Mouse (Mus musculus) myocyte (in vitro differentiated cells): ENCODE measurements around the gene Tcf7l1.

ENCODE experiments used
- CEBPB ChIP-seq: IDR thresholded peaks from 2 replicates; pipeline ENCODE4 v1.6.1; 2011; ENCODE audit warnings: mild to moderate bottlenecking, moderate library complexity; ENCODE audit not compliant: poor library complexity, insufficient read depth, severe bottlenecking
- E2F4 ChIP-seq: IDR thresholded peaks from one replicate; pipeline ENCODE4 v1.6.1; 2011; ENCODE audit warnings: mild to moderate bottlenecking, control low read depth, moderate library complexity; ENCODE audit not compliant: insufficient read depth
- MAX ChIP-seq: IDR thresholded peaks from one replicate; pipeline ENCODE4 v1.6.1; 2011; ENCODE audit warnings: low read depth, mild to moderate bottlenecking, control low read depth
- MYOD1 ChIP-seq, 3 experiments: IDR thresholded peaks; one replicate each; pipeline ENCODE4 v1.6.1; 2011; ENCODE audit warnings: control low read depth in 2 of 3, low read depth in 2 of 3, mild to moderate bottlenecking in 2 of 3, moderate library complexity in 1 of 3; ENCODE audit not compliant: insufficient read length in 2 of 3, control insufficient read depth in 1 of 3
- MYOG ChIP-seq, 3 experiments: IDR thresholded peaks; one replicate each; pipeline ENCODE4 v1.6.1; 2011; ENCODE audit warnings: control low read depth in 2 of 3, low read depth in 2 of 3, mild to moderate bottlenecking in 2 of 3; ENCODE audit not compliant: insufficient read length in 2 of 3, control insufficient read depth in 1 of 3, insufficient read depth in 1 of 3
- POLR2A ChIP-seq: IDR thresholded peaks from one replicate; pipeline ENCODE4 v1.6.1; 2011; ENCODE audit warnings: low read depth, mild to moderate bottlenecking, control low read depth, moderate library complexity; ENCODE audit not compliant: insufficient read length
- POLR2AphosphoS2 ChIP-seq: IDR thresholded peaks from one replicate; pipeline ENCODE4 v1.6.1; 2011; ENCODE audit warnings: low read depth, control low read depth; ENCODE audit not compliant: insufficient read length
- REST ChIP-seq: IDR thresholded peaks from one replicate; pipeline ENCODE4 v1.6.1; 2011; ENCODE audit warnings: mild to moderate bottlenecking, control low read depth, moderate library complexity; ENCODE audit not compliant: insufficient read depth, insufficient read length
- SRF ChIP-seq: IDR thresholded peaks from one replicate; pipeline ENCODE4 v1.6.1; 2011; ENCODE audit warnings: low read depth; ENCODE audit not compliant: control insufficient read depth, insufficient read length
- TCF12 ChIP-seq: IDR thresholded peaks from one replicate; pipeline ENCODE4 v1.6.1; 2011; ENCODE audit warnings: mild to moderate bottlenecking, control low read depth; ENCODE audit not compliant: poor library complexity, insufficient read depth, severe bottlenecking
- TCF3 ChIP-seq: IDR thresholded peaks from one replicate; pipeline ENCODE4 v1.6.1; 2011; ENCODE audit warnings: low read depth, control low read depth; ENCODE audit not compliant: insufficient read length
- USF1 ChIP-seq: IDR thresholded peaks from one replicate; pipeline ENCODE4 v1.6.1; 2011; ENCODE audit warnings: low read depth, mild to moderate bottlenecking, control low read depth, moderate library complexity

- no peak for TF ChIP-seq POLR2A
- TF ChIP-seq MAX: no peak
- no peak for TF ChIP-seq TCF12
- no peak for TF ChIP-seq CEBPB
- TF ChIP-seq USF1: no peak
- no peak for TF ChIP-seq E2F4
- TF ChIP-seq POLR2AphosphoS2: no peak
- TF ChIP-seq MYOG (IDR thresholded peaks at IDR 0.05; ENCODE audit: control insufficient read depth in 1 of 3, insufficient read depth in 1 of 3, insufficient read length in 2 of 3, low read depth in 2 of 3): no peak
- TF ChIP-seq REST: no peak
- TF ChIP-seq SRF: no peak
- no peak for TF ChIP-seq TCF3
- TF ChIP-seq MYOD1 (IDR thresholded peaks at IDR 0.05; ENCODE audit: control insufficient read depth in 1 of 3, insufficient read length in 2 of 3, low read depth in 2 of 3): no peak
Measured at GRCm38 (mm10) chr6:72636940-72637339, 152.1 kb downstream of the Tcf7l1 start.
